17 mouse cellular contexts compared by ENCODE assay signal in genomic region chr7:144523415-144523814, GRCm38 (mm10). TPM values are rescaled to one million over a fixed set of nuclear protein-coding genes. Genes with fewer than 3 reads are reported as not detected.
A peak's percentile ranks its signal among the peaks of the same experiment; 100 is the strongest.
DNase-seq lines count a peak whose midpoint lies in the region; ATAC-seq lines count a peak whose summit lies in the region.
"Had no signal": no experiment of that assay in that cellular context is flagged by ENCODE, and none has a peak within 500 bp of the region (broad histone marks: within the 10 kb centered on the region; RNA-seq: fewer than 3 reads in every experiment).

No protein-coding gene starts in this region.

- no peak overlapping the region for H3K4me3 ChIP-seq in hindbrain, embryonic 11.5 days (ENCODE audit: low read depth, low read length)
- no peak overlapping the region for H3K4me3 ChIP-seq in hindbrain, embryonic 12.5 days
- no peak overlapping the region for H3K4me3 ChIP-seq in midbrain, embryonic 10.5 days
- H3K4me3 ChIP-seq: embryonic facial prominence, embryonic 15.5 days; forebrain, embryonic 15.5 days; heart, embryonic 13.5 days; hindbrain, embryonic 13.5 days; limb, embryonic 13.5 days had no signal

- 0 out of 2 replicates have a peak overlapping the region, but pooled peaks have one; percentile 17 for H3K27ac ChIP-seq in hindbrain, embryonic 11.5 days (ENCODE audit: low read depth, low read length)
- H3K27ac ChIP-seq in hindbrain, embryonic 12.5 days, result no peak overlapping the region
- no peak overlapping the region for H3K27ac ChIP-seq in midbrain, embryonic 10.5 days (replicated peaks)
- H3K27ac ChIP-seq: embryonic facial prominence, embryonic 15.5 days; forebrain, embryonic 15.5 days; heart, embryonic 13.5 days; hindbrain, embryonic 13.5 days; limb, embryonic 13.5 days had no signal

- no peaks in the 10 kb centered on the region for H3K27me3 ChIP-seq in hindbrain, embryonic 11.5 days (ENCODE audit: control insufficient read depth, insufficient read depth, low read length)
- no peaks in the 10 kb centered on the region for H3K27me3 ChIP-seq in hindbrain, embryonic 12.5 days
- H3K27me3 ChIP-seq in midbrain, embryonic 10.5 days (ENCODE audit: low read depth, poor library complexity, severe bottlenecking), result no peaks in the 10 kb centered on the region
- H3K27me3 ChIP-seq: embryonic facial prominence, embryonic 15.5 days; forebrain, embryonic 15.5 days; heart, embryonic 13.5 days; hindbrain, embryonic 13.5 days; limb, embryonic 13.5 days had no signal

- DNase-seq in hindbrain, embryonic 11.5 days (ENCODE audit: low spot score), result no peak
- DNase-seq in MEL-GATA-1-ER (ENCODE audit: extremely low read depth, low read depth), result peak; percentile 93
- no peak for DNase-seq in midbrain, embryonic 10.5 days (ENCODE audit: low spot score)
- no peak for DNase-seq in testis, postnatal 10 days (ENCODE audit: low spot score)
- no peak for DNase-seq in right cerebral cortex, postnatal 4 days
- DNase-seq: adrenal gland, postnatal 14 days; B cell, adult 2 months; cerebellum, adult 11 months; kidney, adult 2 months had no signal

- H3K9ac ChIP-seq in hindbrain, embryonic 11.5 days (ENCODE audit: low read depth, low read length), result no peak overlapping the region
- H3K9ac ChIP-seq in hindbrain, embryonic 12.5 days, result no peak overlapping the region
- H3K9ac ChIP-seq: embryonic facial prominence, embryonic 15.5 days; forebrain, embryonic 15.5 days; heart, embryonic 13.5 days; hindbrain, embryonic 13.5 days; limb, embryonic 13.5 days had no signal

- ATAC-seq in hindbrain, embryonic 11.5 days (ENCODE audit: low FRiP score), result no peak
- ATAC-seq in hindbrain, embryonic 12.5 days (ENCODE audit: low FRiP score), result no peak
- peak; percentile 88 for ATAC-seq in erythroid progenitor cell, adult 5-6 weeks (replicated peaks; ENCODE audit: low FRiP score, poor library complexity, severe bottlenecking)
- ATAC-seq in megakaryocyte progenitor cell, adult 5-6 weeks (replicated peaks; ENCODE audit: poor library complexity), result peak; percentile 90
- ATAC-seq: forebrain, embryonic 15.5 days had no signal

- H3K9me3 ChIP-seq in hindbrain, embryonic 11.5 days (ENCODE audit: control insufficient read depth, low read length), result no peaks in the 10 kb centered on the region
- H3K9me3 ChIP-seq in hindbrain, embryonic 12.5 days (replicated peaks), result no peaks in the 10 kb centered on the region
- H3K9me3 ChIP-seq in midbrain, embryonic 10.5 days (replicated peaks), result no peaks in the 10 kb centered on the region
- H3K9me3 ChIP-seq: embryonic facial prominence, embryonic 15.5 days; forebrain, embryonic 15.5 days; heart, embryonic 13.5 days; hindbrain, embryonic 13.5 days; limb, embryonic 13.5 days had no signal

- no peaks in the 10 kb centered on the region; the same call in 1 of the 2 replicates for H3K36me3 ChIP-seq in hindbrain, embryonic 11.5 days (ENCODE audit: control insufficient read depth, insufficient read depth, low read length)
- H3K36me3 ChIP-seq in hindbrain, embryonic 12.5 days, result peaks cover 19% of the 10 kb centered on the region
- H3K36me3 ChIP-seq in midbrain, embryonic 10.5 days, result peaks cover 29% of the 10 kb centered on the region

- no peaks in the 10 kb centered on the region for H3K4me1 ChIP-seq in hindbrain, embryonic 11.5 days (replicated peaks; ENCODE audit: control insufficient read depth, insufficient read depth, low read length)
- no peaks in the 10 kb centered on the region for H3K4me1 ChIP-seq in hindbrain, embryonic 12.5 days
- peaks cover 9% of the 10 kb centered on the region for H3K4me1 ChIP-seq in midbrain, embryonic 10.5 days

- 94% methylated on average over 3 of the region's 3 CpGs for WGBS in hindbrain, embryonic 11.5 days
- 87% methylated on average over 3 of the region's 3 CpGs for WGBS in hindbrain, embryonic 12.5 days
- 93% methylated on average over 3 of the region's 3 CpGs for WGBS in midbrain, embryonic 10.5 days

- H3K4me2 ChIP-seq in hindbrain, embryonic 11.5 days (replicated peaks; ENCODE audit: low read depth, low read length), result no peak overlapping the region
- H3K4me2 ChIP-seq in hindbrain, embryonic 12.5 days (replicated peaks), result no peak overlapping the region
- H3K4me2 ChIP-seq: embryonic facial prominence, embryonic 15.5 days; forebrain, embryonic 15.5 days; heart, embryonic 13.5 days; hindbrain, embryonic 13.5 days; limb, embryonic 13.5 days had no signal

RNA-seq across cellular contexts. Expression of gene Ppfia1, which starts 30.1 kb away (rescaled TPM):
- polyA plus RNA-seq in hindbrain, embryonic 11.5 days (2014; fragmentation: Nextera tagmentation; extraction: Ambion mirVana), result 38.1 and 38.5 TPM in 2 replicates
- 48.9 and 49.0 TPM in 2 replicates for polyA plus RNA-seq in hindbrain, embryonic 12.5 days (2016; fragmentation: Nextera tagmentation; extraction: Ambion mirVana)
- 24.9 and 83.4 TPM in 2 replicates for total RNA-seq in erythroid progenitor cell, adult 5-6 weeks (2015; ENCODE audit: low replicate concordance)
- total RNA-seq in erythroid progenitor cell, adult 5-6 weeks (2017; ENCODE audit: low replicate concordance), result 54.0 and 96.1 TPM in 2 replicates
- 54.2 and 59.0 TPM in 2 replicates for total RNA-seq in megakaryocyte progenitor cell, adult 5-6 weeks (2015)
- 29.6 and 51.7 TPM in 2 replicates for total RNA-seq in megakaryocyte progenitor cell, adult 5-6 weeks (2017)
- polyA plus RNA-seq in midbrain, embryonic 10.5 days (2016; fragmentation: Nextera tagmentation; extraction: Ambion mirVana), result 39.6 and 44.0 TPM in 2 replicates

RNA-seq across cellular contexts. Expression of gene Cttn, which starts 52.6 kb away (rescaled TPM):
- polyA plus RNA-seq in hindbrain, embryonic 11.5 days (2014; fragmentation: Nextera tagmentation; extraction: Ambion mirVana), result 174 and 196 TPM in 2 replicates
- polyA plus RNA-seq in hindbrain, embryonic 12.5 days (2016; fragmentation: Nextera tagmentation; extraction: Ambion mirVana), result 198 and 213 TPM in 2 replicates
- total RNA-seq in erythroid progenitor cell, adult 5-6 weeks (2015; ENCODE audit: low replicate concordance), result 1.3 and 4.3 TPM in 2 replicates
- total RNA-seq in erythroid progenitor cell, adult 5-6 weeks (2017; ENCODE audit: low replicate concordance), result 4.1 and 6.9 TPM in 2 replicates
- 0.73 and 3.1 TPM in 2 replicates for total RNA-seq in megakaryocyte progenitor cell, adult 5-6 weeks (2015)
- total RNA-seq in megakaryocyte progenitor cell, adult 5-6 weeks (2017), result 7.9 and 13.0 TPM in 2 replicates
- 217 and 229 TPM in 2 replicates for polyA plus RNA-seq in midbrain, embryonic 10.5 days (2016; fragmentation: Nextera tagmentation; extraction: Ambion mirVana)

RNA-seq across cellular contexts. Expression of gene Fadd, which starts 58.8 kb away (rescaled TPM):
- 8.3 and 8.6 TPM in 2 replicates for polyA plus RNA-seq in hindbrain, embryonic 11.5 days (2014; fragmentation: Nextera tagmentation; extraction: Ambion mirVana)
- 7.4 and 7.7 TPM in 2 replicates for polyA plus RNA-seq in hindbrain, embryonic 12.5 days (2016; fragmentation: Nextera tagmentation; extraction: Ambion mirVana)
- 2.9 and 6.7 TPM in 2 replicates for total RNA-seq in erythroid progenitor cell, adult 5-6 weeks (2015; ENCODE audit: low replicate concordance)
- total RNA-seq in erythroid progenitor cell, adult 5-6 weeks (2017; ENCODE audit: low replicate concordance), result 0.51 and 0.91 TPM in 2 replicates
- 9.5 and 12.2 TPM in 2 replicates for total RNA-seq in megakaryocyte progenitor cell, adult 5-6 weeks (2015)
- total RNA-seq in megakaryocyte progenitor cell, adult 5-6 weeks (2017), result 6.8 and 7.7 TPM in 2 replicates
- 11.0 and 11.6 TPM in 2 replicates for polyA plus RNA-seq in midbrain, embryonic 10.5 days (2016; fragmentation: Nextera tagmentation; extraction: Ambion mirVana)

Comparison
In these comparisons a context has a peak if more than half of its experiments do, and no peak if none do; other contexts are left out.
1. ATAC-seq: peak in erythroid progenitor cell, adult 5-6 weeks (single experiment) and megakaryocyte progenitor cell, adult 5-6 weeks (single experiment); none in hindbrain, embryonic 11.5 days (single experiment) and hindbrain, embryonic 12.5 days (single experiment).